Mouse (Mus musculus) heart, embryonic 11.5 days (tissue): Measurements from ENCODE around the gene H2-DMa. TPM values are rescaled to one million over a fixed set of nuclear protein-coding genes. Genes with fewer than 3 reads are reported as not detected.
A peak's percentile ranks its signal among the peaks of the same experiment; 100 is the strongest.

Source experiments
- ATAC-seq: fragments of 200-750 bp; cut with Nextera tagmentation; replicated peaks from 2 replicates; pipeline ENCODE4 v1.8.0; 2017; ENCODE audit warnings: moderate library complexity; ENCODE audit not compliant: insufficient number of reproducible peaks, low FRiP score, low TSS enrichment
- H3K27ac ChIP-seq: fragments of 300-500 bp; sonication (generic); 2 replicates; pipeline ENCODE4 v1.5.1; 2014; ENCODE audit warnings: mild to moderate bottlenecking, low read depth, low read length
- H3K27me3 ChIP-seq: fragments of 300-500 bp; sonication (generic); 2 replicates; pipeline ENCODE4 v1.6.1; 2014; ENCODE audit warnings: mild to moderate bottlenecking, low read length, mixed read lengths; ENCODE audit not compliant: control insufficient read depth, insufficient read depth
- H3K36me3 ChIP-seq: fragments of 300-500 bp; sonication (generic); 2 replicates; pipeline ENCODE4 v1.6.1; 2014; ENCODE audit warnings: mild to moderate bottlenecking, low read length, moderate library complexity, mixed read lengths; ENCODE audit not compliant: control insufficient read depth, insufficient read depth
- H3K4me1 ChIP-seq: fragments of 300-500 bp; sonication (generic); 2 replicates; pipeline ENCODE4 v1.6.1; 2014; ENCODE audit warnings: low read length; ENCODE audit not compliant: control insufficient read depth, insufficient read depth
- H3K4me2 ChIP-seq: fragments of 300-500 bp; sonication (generic); 2 replicates; pipeline ENCODE4 v1.6.1; 2014; ENCODE audit warnings: mild to moderate bottlenecking, moderate library complexity
- H3K4me3 ChIP-seq: fragments of 300-500 bp; sonication (generic); 2 replicates; pipeline ENCODE4 v1.5.1; 2014; ENCODE audit warnings: low read depth, low read length
- H3K9ac ChIP-seq: fragments of 300-500 bp; sonication (generic); 2 replicates; pipeline ENCODE4 v1.6.1; 2014; ENCODE audit warnings: mild to moderate bottlenecking, low read depth, low read length, moderate library complexity
- H3K9me3 ChIP-seq: fragments of 300-500 bp; sonication (generic); replicated peaks from 2 replicates; pipeline ENCODE4 v1.6.1; 2016; ENCODE audit warnings: low read length; ENCODE audit not compliant: control insufficient read depth
- WGBS: fragments of 180-500 bp; shearing (Covaris S2); extraction: QIAGEN DNeasy Blood & Tissue Kit; methylation state at CpG from one replicate; pipeline ENCODE4 v1.1.7; 2014; ENCODE audit not compliant: insufficient replicate concordance; 5-methylcytosine and 5-hydroxymethylcytosine counted together
- polyA plus RNA-seq: library from polyadenylated mRNA; unstranded; fragments of >200 nt; fragmentation: Nextera tagmentation; extraction: Ambion mirVana; gene quantifications from 2 replicates; pipeline ENCODE4 v1.2.1, GENCODE M21; 2014

Gene H2-DMa
- polyA plus RNA-seq, 1 experiment from 2014 or later = 8.1 TPM

GRCm38 (mm10) chr17:34118873-34119248 is 480 bp upstream of the H2-DMa start:
- H3K9ac ChIP-seq = peak overlapping the region; percentile 99
- H3K27me3 ChIP-seq = no peaks in the 10 kb centered on the region
- H3K27ac ChIP-seq = peak overlapping the region; percentile 100
- WGBS = 0% methylated on average over 38 of the region's 38 CpGs
- ATAC-seq = peak; percentile 12; the same call in 1 of the 2 replicates
- peaks cover 20% of the 10 kb centered on the region for H3K4me1 ChIP-seq
- H3K36me3 ChIP-seq = peaks cover 37% of the 10 kb centered on the region
- H3K9me3 ChIP-seq = no peaks in the 10 kb centered on the region
- peak overlapping the region; percentile 99 for H3K4me3 ChIP-seq
- peak overlapping the region; percentile 98 for H3K4me2 ChIP-seq

- Histone ChIP-seq H3K9ac (peak overlapping the region; percentile 99), H3K4me2 (peak overlapping the region; percentile 98), H3K27ac (peak overlapping the region; percentile 100), H3K4me1 (peaks cover 16% of the 10 kb centered on the region), H3K9me3 (no peaks in the 10 kb centered on the region), H3K27me3 (no peaks in the 10 kb centered on the region), H3K4me3 (peak overlapping the region; percentile 99), H3K36me3 (peaks cover 23% of the 10 kb centered on the region)
- ATAC-seq = peak; percentile 12; the same call in 1 of the 2 replicates
- 0% methylated on average over 34 of the region's 42 CpGs for WGBS
Measured at GRCm38 (mm10) chr17:34120180-34120723, 911 bp downstream of the H2-DMa start.

- ATAC-seq = peak; percentile 5; the same call in 1 of the 2 replicates
Measured at GRCm38 (mm10) chr17:34120814-34121171, 1.5 kb downstream of the H2-DMa start.

GRCm38 (mm10) chr17:34121172-34121878 is 2.0 kb downstream of the H2-DMa start:
- Histone ChIP-seq H3K4me3 (peak overlapping the region; percentile 99), H3K36me3 (peaks cover 14% of the 10 kb centered on the region), H3K27ac (peak overlapping the region; percentile 100), H3K9me3 (no peaks in the 10 kb centered on the region), H3K9ac (peak overlapping the region; percentile 99), H3K4me1 (peaks cover 16% of the 10 kb centered on the region), H3K27me3 (no peaks in the 10 kb centered on the region), H3K4me2 (peak overlapping the region; percentile 98)
- peak; percentile 12 for ATAC-seq
- WGBS = under 1% methylated on average over 32 of the region's 35 CpGs

More at GRCm38 (mm10) chr17:34120814-34121171, 1.5 kb downstream of the H2-DMa start:
- Histone ChIP-seq H3K4me3 (peak overlapping the region; percentile 99), H3K9ac (peak overlapping the region; percentile 99), H3K9me3 (no peaks in the 10 kb centered on the region), H3K27me3 (no peaks in the 10 kb centered on the region), H3K36me3 (peaks cover 17% of the 10 kb centered on the region), H3K27ac (peak overlapping the region; percentile 100), H3K4me2 (peak overlapping the region; percentile 98), H3K4me1 (peaks cover 16% of the 10 kb centered on the region)
- under 1% methylated on average over 31 of the region's 31 CpGs for WGBS

GRCm38 (mm10) chr17:34121879-34122187 is 2.5 kb downstream of the H2-DMa start:
- peak overlapping the region; percentile 98 for H3K4me2 ChIP-seq
- ATAC-seq = no peak
- peak overlapping the region; percentile 99 for H3K9ac ChIP-seq
- H3K27ac ChIP-seq = peak overlapping the region; percentile 100
- peaks cover 9% of the 10 kb centered on the region for H3K36me3 ChIP-seq
- H3K9me3 ChIP-seq = no peaks in the 10 kb centered on the region
- 3% methylated on average over 8 of the region's 10 CpGs for WGBS
- peak overlapping the region; percentile 99 for H3K4me3 ChIP-seq
- no peaks in the 10 kb centered on the region for H3K27me3 ChIP-seq
- H3K4me1 ChIP-seq = peaks cover 10% of the 10 kb centered on the region

GRCm38 (mm10) chr17:34122188-34122984 is 3.0 kb downstream of the H2-DMa start, which contains the start of gene Brd2:
Gene Brd2 (minus strand): TSS chr17:34122634.
- H3K27ac ChIP-seq = peak within 1 kb of the TSS; percentile 100
- ATAC-seq = peak; percentile 68
- WGBS = under 1% methylated on average over 55 of the region's 75 CpGs
- H3K4me1 ChIP-seq = peaks cover 11% of the 10 kb centered on the region
- H3K27me3 ChIP-seq = no peaks in the 10 kb centered on the region
- peaks cover 7% of the 10 kb centered on the region; the same call in 1 of the 2 replicates for H3K36me3 ChIP-seq
- peak within 1 kb of the TSS; percentile 99 for H3K9ac ChIP-seq
- peak within 1 kb of the TSS; percentile 99 for H3K4me3 ChIP-seq
- no peaks in the 10 kb centered on the region for H3K9me3 ChIP-seq
- peak within 1 kb of the TSS; percentile 98 for H3K4me2 ChIP-seq

- Histone ChIP-seq H3K9me3 (no peaks in the 10 kb centered on the region), H3K27me3 (no peaks in the 10 kb centered on the region), H3K4me1 (peaks cover 11% of the 10 kb centered on the region), H3K4me2 (peak overlapping the region; percentile 98), H3K9ac (peak overlapping the region; percentile 99), H3K36me3 (peaks cover 7% of the 10 kb centered on the region; the same call in 1 of the 2 replicates), H3K4me3 (peak overlapping the region; percentile 99), H3K27ac (peak overlapping the region; percentile 100)
- no peak for ATAC-seq
- 2% methylated on average over 7 of the region's 7 CpGs for WGBS
Measured at GRCm38 (mm10) chr17:34123111-34123510, 3.8 kb downstream of the H2-DMa start.

- H3K4me3 ChIP-seq = peak overlapping the region; percentile 99
- peak overlapping the region; percentile 98 for H3K4me2 ChIP-seq
- peak overlapping the region; percentile 100 for H3K27ac ChIP-seq
- no peaks in the 10 kb centered on the region for H3K27me3 ChIP-seq
- no peaks in the 10 kb centered on the region for H3K9me3 ChIP-seq
- peak overlapping the region; percentile 99 for H3K9ac ChIP-seq
- whole genome bisulfite sequencing = 5% methylated on average over 2 of the region's 2 CpGs
- H3K36me3 ChIP-seq = peaks cover 5% of the 10 kb centered on the region; the same call in 1 of the 2 replicates
- no peak for ATAC-seq
- H3K4me1 ChIP-seq = peaks cover 11% of the 10 kb centered on the region
Measured at GRCm38 (mm10) chr17:34123518-34123917, 4.2 kb downstream of the H2-DMa start.
